Mouse (Mus musculus) hindbrain, postnatal 0 days (tissue): Measurements from ENCODE around the gene Mink1. TPM values are rescaled to one million over a fixed set of nuclear protein-coding genes. Genes with fewer than 3 reads are reported as not detected.

Experiments used
- ATAC-seq: fragments of 200-750 bp; cut with Nextera tagmentation; 2 replicates; pipeline ENCODE4 v1.8.0; 2017; ENCODE audit warnings: mild to moderate bottlenecking, moderate TSS enrichment, moderate library complexity
- DNase-seq: peaks from one replicate; pipeline ENCODE4 v3.0.0-alpha.2; 2015; ENCODE audit warnings: low spot score
- H3K27ac ChIP-seq: fragments of 300-500 bp; sonication (generic); 2 replicates; pipeline ENCODE4 v1.5.1; 2014; ENCODE audit warnings: mild to moderate bottlenecking
- H3K27me3 ChIP-seq: fragments of 300-500 bp; sonication (generic); 2 replicates; pipeline ENCODE4 v1.6.1; 2014; ENCODE audit warnings: low read length, mixed read lengths; ENCODE audit not compliant: insufficient read depth
- H3K36me3 ChIP-seq: fragments of 300-500 bp; sonication (generic); 2 replicates; pipeline ENCODE4 v1.6.1; 2014; ENCODE audit warnings: low read length, mixed read lengths; ENCODE audit not compliant: insufficient read depth
- H3K4me1 ChIP-seq: fragments of 300-500 bp; sonication (generic); 2 replicates; pipeline ENCODE4 v1.6.1; 2014; ENCODE audit warnings: antibody characterized with exemption, low read length, mixed read lengths; ENCODE audit not compliant: insufficient read depth
- H3K4me2 ChIP-seq: fragments of 300-500 bp; sonication (generic); 2 replicates; pipeline ENCODE4 v1.6.1; 2014; ENCODE audit warnings: low read depth, mild to moderate bottlenecking, low read length, moderate library complexity, mixed read lengths
- H3K4me3 ChIP-seq: fragments of 300-500 bp; sonication (generic); 2 replicates; pipeline ENCODE4 v1.5.1; 2014; ENCODE audit warnings: low read length
- H3K9ac ChIP-seq: fragments of 300-500 bp; sonication (generic); replicated peaks from 2 replicates; pipeline ENCODE4 v1.6.1; 2014; ENCODE audit warnings: mild to moderate bottlenecking, low read length, moderate library complexity, mixed read lengths
- H3K9me3 ChIP-seq: fragments of 300-500 bp; sonication (generic); 2 replicates; pipeline ENCODE4 v1.6.1; 2016; ENCODE audit warnings: low read length, mixed read lengths
- CTCF ChIP-seq: IDR thresholded peaks from 2 replicates; pipeline ENCODE4 v1.5.1; 2016; ENCODE audit warnings: antibody characterized with exemption, control low read depth, low read depth
- WGBS: fragments of 180-500 bp; shearing (Covaris S2); extraction: QIAGEN DNeasy Blood & Tissue Kit; methylation state at CpG from one replicate; pipeline ENCODE4 v1.1.7; 2014; 5-methylcytosine and 5-hydroxymethylcytosine counted together
- polyA plus RNA-seq: library from polyadenylated mRNA; unstranded; fragments of >200 nt; fragmentation: Nextera tagmentation; extraction: Ambion mirVana; gene quantifications from 2 replicates; pipeline ENCODE4 v1.2.1, GENCODE M21; 2015
- total RNA-seq: library from RNA; depleted of rRNA; stranded (reverse); fragments of >200 nt; gene quantifications from 2 replicates; pipeline ENCODE4 v1.2.3, GENCODE M21; 2014

Mink1 gene
- total and polyA plus RNA-seq, 2 experiments from 2014 or later: 13.6 to 73.3 TPM

DNA sequence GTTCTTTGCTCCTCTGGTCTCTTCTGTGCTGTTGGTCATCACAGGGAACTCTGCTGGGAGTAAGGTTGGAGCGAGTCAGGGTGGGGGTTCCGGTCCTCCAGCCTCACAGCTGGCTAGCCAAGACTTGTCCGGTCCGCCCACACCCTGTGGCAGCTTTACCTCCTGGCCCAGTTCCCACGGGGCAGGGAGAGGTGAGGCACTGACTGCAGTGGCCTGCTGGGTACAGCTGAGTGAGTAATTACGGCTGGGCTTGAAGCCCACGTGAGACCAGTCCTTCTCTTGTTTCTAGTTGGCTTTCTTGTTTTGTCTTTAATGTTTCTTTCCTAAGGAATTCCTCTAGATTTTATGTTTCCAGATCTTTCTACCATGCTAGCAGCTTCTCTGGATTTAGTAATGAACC lies 22.8 kb downstream of the Mink1 start:
- 0 out of 2 replicates have a peak, but pooled peaks have one; percentile 43 for ATAC-seq
- peak overlapping the region; percentile 29; the same call in 1 of the 2 replicates for H3K27ac ChIP-seq
- no peak overlapping the region for H3K9ac ChIP-seq
- no peak overlapping the region for H3K4me2 ChIP-seq
- WGBS: 27% methylated on average over 7 of the region's 7 CpGs
- no peak overlapping the region for H3K4me3 ChIP-seq
- TF ChIP-seq CTCF: no peak
- H3K9me3 ChIP-seq: no peaks in the 10 kb centered on the region
- H3K4me1 ChIP-seq: no peaks in the 10 kb centered on the region; the same call in 1 of the 2 replicates
- DNase-seq: peak; percentile 30
- no peaks in the 10 kb centered on the region for H3K27me3 ChIP-seq
- H3K36me3 ChIP-seq: no peaks in the 10 kb centered on the region

DNA sequence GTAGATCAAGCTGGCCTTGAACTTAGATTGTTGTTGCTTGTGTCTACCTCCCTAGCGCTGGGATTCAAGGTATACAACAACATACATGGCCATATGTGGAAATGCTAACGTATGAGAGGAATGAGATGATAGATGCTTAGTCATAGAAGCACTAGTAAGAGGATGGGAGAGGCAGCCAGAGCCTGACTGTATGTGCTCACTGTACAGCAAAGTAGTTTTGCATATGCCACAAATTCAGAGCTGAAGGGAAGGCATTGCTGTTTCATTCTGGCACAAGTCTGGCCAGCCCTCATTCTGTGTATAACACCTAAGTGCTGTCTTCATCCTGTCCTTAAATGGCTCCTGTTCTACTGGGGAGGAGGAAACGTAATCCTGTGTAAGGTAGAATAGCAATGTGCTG lies 23.6 kb downstream of the Mink1 start:
- H3K9me3 ChIP-seq: no peaks in the 10 kb centered on the region
- H3K4me3 ChIP-seq: no peak overlapping the region
- no peak overlapping the region for H3K9ac ChIP-seq
- no peak overlapping the region for H3K4me2 ChIP-seq
- no peaks in the 10 kb centered on the region for H3K27me3 ChIP-seq
- H3K36me3 ChIP-seq: no peaks in the 10 kb centered on the region
- ATAC-seq (no peak), DNase-seq (no peak)
- WGBS: 87% methylated on average over 3 of the region's 3 CpGs
- no peak overlapping the region for H3K27ac ChIP-seq
- no peak for TF ChIP-seq CTCF
- H3K4me1 ChIP-seq: no peaks in the 10 kb centered on the region; the same call in 1 of the 2 replicates

DNA sequence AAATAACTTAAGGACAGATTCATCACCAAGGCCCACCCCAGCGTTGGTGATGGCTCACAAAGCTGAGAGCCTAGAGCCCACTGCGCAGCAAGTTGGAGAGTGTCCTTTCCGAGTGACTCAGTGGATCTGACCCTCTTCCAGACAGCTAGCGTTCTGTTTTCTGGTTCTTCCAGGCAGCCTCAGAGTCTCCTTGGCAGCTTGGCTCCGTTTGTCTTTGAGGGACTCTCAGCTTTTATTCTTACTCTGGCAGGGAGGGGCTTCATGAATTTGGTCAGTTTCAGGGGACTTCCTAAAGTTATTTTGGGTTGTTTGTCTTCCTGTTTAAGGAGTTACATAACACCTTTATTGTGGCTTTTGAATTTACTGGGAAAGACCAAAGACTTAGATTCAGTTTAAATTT lies 24.3 kb downstream of the Mink1 start:
- WGBS: 66% methylated on average over 5 of the region's 5 CpGs
- Histone ChIP-seq H3K9me3 (no peaks in the 10 kb centered on the region), H3K27me3 (no peaks in the 10 kb centered on the region), H3K4me2 (no peak overlapping the region), H3K9ac (no peak overlapping the region), H3K4me3 (no peak overlapping the region), H3K4me1 (no peaks in the 10 kb centered on the region; the same call in 1 of the 2 replicates), H3K36me3 (no peaks in the 10 kb centered on the region), H3K27ac (no peak overlapping the region)
- TF ChIP-seq CTCF: no peak
- no peak for DNase-seq
- ATAC-seq: no peak

DNA sequence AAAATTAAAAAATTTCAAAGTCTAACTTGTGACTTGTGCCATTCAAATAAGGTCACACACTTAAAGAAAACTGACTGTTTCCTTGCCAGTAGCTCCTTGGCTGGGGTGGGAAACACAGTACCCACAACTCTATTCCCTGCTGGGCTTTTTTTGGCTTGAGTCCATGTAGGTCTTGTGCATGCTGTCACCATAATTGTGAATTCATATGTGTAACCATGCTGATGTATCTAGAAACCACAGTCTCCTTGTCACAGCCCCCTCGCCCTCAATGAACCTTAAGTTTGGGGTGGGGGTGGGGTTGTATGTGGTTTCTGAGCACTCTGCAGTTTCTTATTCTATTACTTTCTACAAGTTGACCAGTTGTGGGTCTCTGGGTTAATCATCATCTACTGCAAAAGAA lies 29.1 kb downstream of the Mink1 start:
- Histone ChIP-seq H3K4me2 (no peak overlapping the region), H3K27me3 (no peaks in the 10 kb centered on the region), H3K4me1 (no peaks in the 10 kb centered on the region), H3K9ac (no peak overlapping the region), H3K27ac (no peak overlapping the region), H3K9me3 (no peaks in the 10 kb centered on the region), H3K36me3 (no peaks in the 10 kb centered on the region), H3K4me3 (no peak overlapping the region)
- TF ChIP-seq CTCF: no peak
- no peak for ATAC-seq
- DNase-seq: peak; percentile 54
- 62% methylated on average over 1 of the region's 1 CpGs for WGBS

DNA sequence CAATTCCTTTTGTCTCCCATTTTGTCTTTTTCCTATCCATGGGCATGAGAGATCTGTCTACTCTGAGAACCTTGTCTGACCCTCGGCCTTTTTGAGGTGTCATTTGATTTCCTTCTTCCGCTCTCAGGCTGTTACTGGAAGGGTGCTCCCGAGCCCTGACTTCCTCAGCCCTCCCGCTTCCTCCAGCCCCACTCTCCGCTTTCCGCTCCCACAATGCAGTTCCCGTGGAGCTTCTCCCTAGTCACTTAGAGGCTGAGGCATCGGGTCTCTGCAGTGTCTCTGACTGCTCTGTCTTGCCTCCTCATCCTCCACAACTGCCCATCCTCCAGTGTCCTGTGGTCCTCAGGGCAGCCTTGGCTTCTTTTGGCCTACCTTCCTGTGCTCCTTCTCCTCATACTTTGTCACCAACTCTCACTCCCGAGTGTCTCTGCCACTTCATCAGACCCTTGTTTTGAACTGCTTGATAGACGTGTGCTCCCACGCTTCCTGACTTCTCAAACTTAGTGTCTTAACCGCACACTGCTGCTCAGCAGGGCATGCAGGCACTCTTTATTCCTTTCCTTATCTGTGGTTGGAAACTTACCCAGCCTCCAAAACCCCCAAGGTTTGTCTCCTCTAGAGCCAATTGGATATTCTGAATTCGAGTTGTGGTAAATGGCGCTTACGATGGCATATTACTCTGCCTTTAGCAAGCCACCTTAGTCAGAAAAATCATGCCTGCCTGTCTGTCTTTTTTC lies 31.7 kb downstream of the Mink1 start:
- no peak overlapping the region for H3K4me3 ChIP-seq
- no peaks in the 10 kb centered on the region for H3K9me3 ChIP-seq
- 80% methylated on average over 15 of the region's 15 CpGs for WGBS
- no peaks in the 10 kb centered on the region for H3K27me3 ChIP-seq
- no peaks in the 10 kb centered on the region for H3K4me1 ChIP-seq
- TF ChIP-seq CTCF: no peak
- peaks cover 12% of the 10 kb centered on the region; the same call in 1 of the 2 replicates for H3K36me3 ChIP-seq
- ATAC-seq: no peak
- no peak for DNase-seq
- no peak overlapping the region for H3K4me2 ChIP-seq
- H3K27ac ChIP-seq: no peak overlapping the region
- H3K9ac ChIP-seq: no peak overlapping the region

DNA sequence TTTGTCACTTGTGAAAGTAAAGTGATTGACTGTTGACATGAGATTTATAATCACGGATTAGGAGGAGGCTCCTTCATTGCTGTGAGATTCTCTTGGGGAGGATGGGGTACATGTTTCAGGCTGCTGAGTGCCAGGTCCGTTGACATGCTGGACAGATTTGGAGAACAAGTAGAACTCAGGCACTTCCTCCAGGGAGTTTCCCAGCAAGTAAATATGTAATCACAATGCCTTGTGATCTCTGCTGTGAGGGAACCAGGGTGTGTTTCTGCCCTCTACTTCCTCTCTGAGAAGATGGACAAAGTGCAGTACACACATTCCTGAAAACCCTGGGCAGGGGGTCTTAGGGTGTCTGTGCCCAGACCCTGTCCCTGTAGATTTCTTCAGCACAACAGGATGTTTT lies 33.0 kb downstream of the Mink1 start:
- Histone ChIP-seq H3K4me2 (no peak overlapping the region), H3K27me3 (no peaks in the 10 kb centered on the region), H3K9me3 (no peaks in the 10 kb centered on the region), H3K4me1 (no peaks in the 10 kb centered on the region), H3K27ac (peak overlapping the region; percentile 2; the same call in 1 of the 2 replicates), H3K9ac (no peak overlapping the region), H3K4me3 (no peak overlapping the region), H3K36me3 (peaks cover 16% of the 10 kb centered on the region; the same call in 1 of the 2 replicates)
- TF ChIP-seq CTCF: no peak
- DNase-seq (no peak), ATAC-seq (no peak)
- 69% methylated on average over 2 of the region's 2 CpGs for WGBS

DNA sequence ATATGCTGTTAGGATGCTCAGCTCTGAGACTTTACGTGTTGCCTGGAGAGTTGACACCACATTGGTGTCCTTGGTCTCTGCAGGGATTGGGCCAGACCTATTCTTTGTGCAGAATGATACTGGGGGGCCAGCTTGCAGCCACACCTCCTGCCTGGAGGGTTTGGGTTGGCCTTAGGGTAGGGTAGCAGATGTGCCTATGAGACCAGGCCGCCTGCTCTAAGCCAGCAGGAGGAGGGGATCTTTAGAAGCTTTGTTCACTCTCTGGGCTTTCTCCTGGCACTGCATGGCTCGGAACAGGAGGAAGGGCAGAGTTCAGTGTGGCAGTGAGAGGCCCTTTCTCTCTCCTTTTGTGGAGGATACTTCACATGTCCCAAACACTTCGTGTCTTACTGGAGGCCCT lies 33.4 kb downstream of the Mink1 start:
- no peak overlapping the region for H3K9ac ChIP-seq
- no peaks in the 10 kb centered on the region for H3K4me1 ChIP-seq
- ATAC-seq (peak; percentile 29; the same call in 1 of the 2 replicates), DNase-seq (peak; percentile 22)
- H3K4me3 ChIP-seq: no peak overlapping the region
- peak overlapping the region; percentile 2; the same call in 1 of the 2 replicates for H3K27ac ChIP-seq
- peaks cover 16% of the 10 kb centered on the region; the same call in 1 of the 2 replicates for H3K36me3 ChIP-seq
- 28% methylated on average over 4 of the region's 4 CpGs for WGBS
- no peaks in the 10 kb centered on the region for H3K27me3 ChIP-seq
- no peak for TF ChIP-seq CTCF
- H3K4me2 ChIP-seq: no peak overlapping the region
- no peaks in the 10 kb centered on the region for H3K9me3 ChIP-seq
